ENCODE assay signal across 18 mouse cellular contexts in genomic region chr5:121996701-121997100, GRCm38 (mm10).
"Had no signal": no experiment of that assay in that cellular context is flagged by ENCODE, and none has a peak within 500 bp of the region (broad histone marks: within the 10 kb centered on the region; RNA-seq: fewer than 3 reads in every experiment).

No protein-coding gene starts in this region.

- DNase-seq: kidney, adult 2 months; kidney, postnatal 25 days; layer of hippocampus, postnatal 36 days; liver, embryonic 13.5 days; lung, adult 2 months; lung, postnatal 14 days; lung, postnatal 4 days; midbrain, embryonic 14.5 days; right cerebral cortex, adult 18-20 months; right cerebral cortex, postnatal 14 days; right cerebral cortex, postnatal 4 days; thymus, postnatal 36 days had no signal

- H3K4me3 ChIP-seq: layer of hippocampus, adult 2 months; left cerebral cortex, adult 2 months; liver, embryonic 13.5 days; megakaryocyte, embryonic 14.5 days; midbrain, embryonic 10.5 days; stomach, embryonic 15.5 days had no signal

- H3K4me1 ChIP-seq: stomach, embryonic 15.5 days had no signal

- H3K9ac ChIP-seq: liver, embryonic 13.5 days; stomach, embryonic 15.5 days had no signal

- H3K4me2 ChIP-seq: liver, embryonic 13.5 days; stomach, embryonic 15.5 days had no signal

- H3K27ac ChIP-seq: kidney, postnatal 0 days; layer of hippocampus, adult 2 months; left cerebral cortex, adult 2 months; liver, embryonic 13.5 days; midbrain, embryonic 10.5 days; stomach, embryonic 15.5 days had no signal

- H3K36me3 ChIP-seq: liver, embryonic 13.5 days; midbrain, embryonic 10.5 days; stomach, embryonic 15.5 days had no signal

- H3K9me3 ChIP-seq: liver, embryonic 13.5 days; megakaryocyte, embryonic 14.5 days; midbrain, embryonic 10.5 days; stomach, embryonic 15.5 days had no signal

- H3K27me3 ChIP-seq: liver, embryonic 13.5 days; stomach, embryonic 15.5 days had no signal
